Mouse (Mus musculus) gastrocnemius, adult 18-20 months (tissue): ENCODE results near the gene Fgfr2. TPM values are rescaled to one million over a fixed set of nuclear protein-coding genes. Genes with fewer than 3 reads are reported as not detected.

ENCODE experiments used
- DNase-seq: peaks from one replicate; pipeline ENCODE4 v3.0.0; 2021; ENCODE audit warnings: low spot score
- total RNA-seq, 2 experiments: library from RNA; stranded (reverse); gene quantifications; 2 replicates each; pipeline ENCODE4 v1.2.3; 2021

Fgfr2 gene
- total RNA-seq, 2 experiments from 2014 or later: 0.43 to 0.88 TPM

- DNase-seq: no peak
Measured at GRCm38 (mm10) chr7:130938005-130938404, 2185.1 kb downstream of the Fgfr2 start.

- DNase-seq: no peak
Measured at GRCm38 (mm10) chr7:130937266-130937841, 2185.8 kb downstream of the Fgfr2 start.

- DNase-seq: peak; percentile 58
Measured at GRCm38 (mm10) chr7:130936472-130936951, 2186.6 kb downstream of the Fgfr2 start.

GRCm38 (mm10) chr7:130935793-130936471, 2187.2 kb downstream of the Fgfr2 start, which contains the start of gene Htra1:
Gene Htra1, plus strand, starts transcription at chr7:130936111.
- peak; percentile 84 for DNase-seq

DNA sequence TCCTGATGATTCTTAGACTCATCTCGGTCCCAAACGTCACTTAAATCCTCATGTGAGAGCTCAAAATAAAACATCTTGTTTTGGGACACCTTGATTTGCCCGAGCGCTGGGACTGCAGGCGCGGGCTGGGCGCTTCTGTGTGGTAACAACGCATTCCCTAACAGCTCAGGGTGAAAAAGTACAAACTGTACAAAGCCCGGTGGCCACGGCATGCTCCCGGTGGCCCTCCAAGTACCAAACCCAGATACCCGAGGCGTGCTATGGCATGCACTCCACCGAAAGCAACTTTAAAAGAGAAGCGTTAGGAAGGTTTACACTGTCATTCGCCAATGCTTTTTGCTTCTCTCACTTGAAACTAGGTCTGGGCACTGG, 2187.7 kb downstream of the Fgfr2 start:
- DNase-seq: no peak

DNA sequence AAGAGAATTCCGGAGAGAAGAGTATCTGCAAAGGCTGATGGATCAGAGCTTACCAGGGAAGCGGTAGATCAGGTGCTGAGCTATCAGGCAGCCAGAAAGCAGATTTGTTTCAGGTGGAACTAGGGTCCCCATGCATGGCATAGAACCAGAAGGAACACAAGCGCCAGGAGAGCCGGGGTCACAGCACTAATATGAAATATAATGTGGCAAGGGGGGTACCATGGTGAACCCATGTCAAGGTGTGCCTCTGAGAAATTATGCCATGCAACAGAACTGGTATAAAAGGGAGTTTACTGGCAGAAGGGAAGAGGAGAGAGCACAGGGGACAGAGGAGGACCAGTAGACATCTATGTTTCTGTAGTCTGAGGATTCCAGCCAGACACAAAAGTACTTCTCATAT, 2188.5 kb downstream of the Fgfr2 start:
- no peak for DNase-seq

DNA sequence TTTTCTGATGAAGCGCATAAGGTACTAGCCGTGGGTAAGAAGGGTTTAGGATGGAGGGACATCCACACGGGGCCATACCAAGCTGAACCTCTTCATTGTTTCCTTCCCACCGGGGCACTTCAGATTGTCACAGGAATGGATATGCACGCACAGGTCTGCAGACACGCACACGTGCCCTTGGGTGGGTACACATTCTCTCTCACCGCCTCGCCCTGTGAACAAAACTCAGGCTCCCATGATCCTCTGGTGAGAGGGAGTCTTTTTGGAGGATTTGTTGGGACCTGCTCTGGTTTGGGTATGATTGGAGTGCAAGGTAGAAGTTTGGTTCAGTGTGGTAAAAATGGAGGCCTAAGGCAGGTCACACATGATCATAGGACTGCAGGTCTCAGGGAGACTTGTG, 2190.2 kb downstream of the Fgfr2 start:
- no peak for DNase-seq

DNA sequence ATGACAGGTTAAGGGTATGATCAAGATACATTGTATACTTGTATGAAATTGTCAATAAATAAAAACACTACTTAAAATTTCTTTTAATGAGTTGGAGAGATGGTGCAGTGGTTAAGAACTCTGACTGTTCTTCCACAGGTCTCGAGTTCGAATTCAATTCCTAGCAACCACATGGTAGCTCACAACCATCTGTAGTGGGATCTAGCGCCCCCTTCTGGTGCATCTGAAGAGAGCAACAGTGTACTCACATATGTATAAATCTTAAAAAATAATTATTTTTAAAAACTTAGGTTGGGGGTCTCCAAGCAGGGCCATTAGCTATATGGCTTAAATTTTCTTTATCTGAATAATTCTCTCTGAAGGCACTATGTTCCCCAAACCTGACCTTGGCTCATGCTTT, 2192.7 kb downstream of the Fgfr2 start:
- no peak for DNase-seq

GRCm38 (mm10) chr7:130922981-130923731, 2200.0 kb downstream of the Fgfr2 start:
- DNase-seq: no peak

DNA sequence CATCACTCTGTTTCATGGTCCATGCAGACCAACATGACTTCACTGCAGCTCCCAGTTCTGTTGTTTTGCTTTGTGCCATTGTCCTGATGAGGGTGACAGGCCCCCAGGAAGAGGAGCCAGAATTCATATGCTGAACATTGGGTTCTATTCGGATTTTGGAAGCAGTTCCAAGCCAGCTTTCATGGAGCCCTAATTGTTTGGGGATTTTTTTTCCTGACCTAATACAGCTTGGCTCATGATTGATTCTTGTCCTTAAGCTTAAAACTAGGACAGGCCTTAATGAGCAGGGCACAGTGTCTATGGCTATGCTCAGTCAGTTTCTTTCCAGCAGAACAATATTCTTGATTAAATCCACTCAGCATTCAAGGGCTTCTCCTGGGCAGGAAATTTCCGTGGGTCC, 2204.9 kb downstream of the Fgfr2 start:
- DNase-seq: no peak

DNA sequence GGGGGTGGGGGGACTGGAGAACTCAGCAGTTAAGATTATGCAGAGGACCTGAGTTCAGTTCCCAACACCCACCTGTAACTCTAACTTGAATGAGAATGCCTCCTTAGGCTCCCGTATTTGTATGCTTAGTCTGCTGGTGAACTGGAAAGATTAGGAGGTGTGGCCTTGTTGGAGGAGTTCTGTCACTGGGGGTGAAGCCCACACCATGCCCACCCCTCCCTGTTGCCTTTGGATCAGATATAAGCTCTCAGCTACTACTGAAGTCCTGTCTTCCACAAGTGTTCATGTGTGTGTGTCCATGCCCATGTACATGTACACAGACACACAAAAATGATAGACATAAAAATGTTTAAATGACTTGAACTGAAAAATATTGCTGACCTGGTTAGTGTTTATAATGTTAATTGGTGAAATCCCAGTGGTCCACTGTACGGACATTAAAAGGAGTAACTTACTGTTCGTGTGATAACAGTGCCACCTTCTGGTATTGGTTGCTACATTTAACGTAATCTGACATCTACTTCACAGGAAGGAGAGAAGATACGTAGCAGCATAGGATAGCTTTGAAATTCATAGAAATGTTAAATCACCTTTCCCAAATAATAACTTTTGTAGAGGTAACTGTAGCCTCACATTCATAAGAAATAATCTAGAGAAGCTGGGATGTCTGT, 2208.3 kb downstream of the Fgfr2 start:
- DNase-seq: peak; percentile 57

GRCm38 (mm10) chr7:130910841-130911240, 2212.3 kb downstream of the Fgfr2 start:
- no peak for DNase-seq

- DNase-seq: no peak
Measured at GRCm38 (mm10) chr7:130904571-130905365, 2218.4 kb downstream of the Fgfr2 start.

DNA sequence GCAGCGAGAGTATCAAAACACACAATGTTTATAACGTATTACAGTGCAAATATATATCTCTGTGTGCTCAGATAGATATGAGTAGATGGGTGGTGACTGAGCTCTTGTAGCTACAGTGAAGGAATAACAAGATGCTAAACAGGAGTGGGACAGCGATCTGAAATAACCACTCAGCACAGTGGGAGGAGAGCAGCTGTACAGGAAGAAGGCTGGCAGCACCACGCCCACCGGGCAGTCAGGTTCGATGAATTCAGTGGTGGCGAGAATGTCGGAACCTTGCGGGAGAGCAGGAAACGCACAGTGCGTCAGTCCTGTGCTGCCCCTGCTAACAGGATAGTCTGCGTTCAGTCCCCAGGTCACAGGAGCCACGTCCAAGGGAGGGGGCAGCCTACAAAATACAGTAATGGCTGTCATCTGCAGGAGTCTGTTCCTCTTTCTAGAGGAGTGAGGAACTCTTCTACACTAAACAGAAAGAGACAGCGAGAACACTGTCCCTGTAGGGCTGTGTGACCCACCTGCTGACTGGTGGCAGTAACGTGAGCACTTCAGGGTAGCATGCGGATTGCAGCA, 2219.6 kb downstream of the Fgfr2 start:
- no peak for DNase-seq

GRCm38 (mm10) chr7:130902929-130903328, 2220.2 kb downstream of the Fgfr2 start:
- DNase-seq: no peak

DNA sequence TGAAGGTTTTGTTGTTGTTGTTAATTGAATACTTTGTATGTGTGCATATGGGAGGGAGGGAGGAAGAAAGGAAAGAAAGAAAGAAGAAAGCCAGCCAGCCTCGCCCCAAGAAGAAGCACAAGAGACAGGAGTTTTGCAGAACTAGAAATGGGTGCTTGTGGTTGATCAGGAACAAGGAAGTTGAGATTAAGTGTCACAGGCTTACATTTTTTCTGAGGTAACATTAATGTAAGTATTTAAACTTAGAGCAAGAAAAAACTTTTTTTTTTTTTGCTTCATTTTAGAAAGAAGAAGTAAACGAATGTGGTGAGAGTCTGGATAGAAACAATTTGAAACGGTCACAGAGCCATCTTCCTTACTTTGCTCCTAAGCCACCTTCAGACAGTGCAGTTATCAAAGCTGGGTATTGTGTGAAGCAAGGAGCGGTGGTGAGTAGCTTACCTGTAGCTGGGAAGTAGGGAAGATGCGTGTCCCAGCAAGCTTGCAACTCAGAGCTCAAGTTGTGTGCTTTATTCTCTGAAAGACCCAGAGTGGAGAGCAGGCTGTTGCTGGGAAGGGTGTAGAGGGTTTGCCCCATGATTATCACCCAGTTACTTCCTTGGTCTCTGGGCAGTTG, 2222.8 kb downstream of the Fgfr2 start:
- no peak for DNase-seq

DNA sequence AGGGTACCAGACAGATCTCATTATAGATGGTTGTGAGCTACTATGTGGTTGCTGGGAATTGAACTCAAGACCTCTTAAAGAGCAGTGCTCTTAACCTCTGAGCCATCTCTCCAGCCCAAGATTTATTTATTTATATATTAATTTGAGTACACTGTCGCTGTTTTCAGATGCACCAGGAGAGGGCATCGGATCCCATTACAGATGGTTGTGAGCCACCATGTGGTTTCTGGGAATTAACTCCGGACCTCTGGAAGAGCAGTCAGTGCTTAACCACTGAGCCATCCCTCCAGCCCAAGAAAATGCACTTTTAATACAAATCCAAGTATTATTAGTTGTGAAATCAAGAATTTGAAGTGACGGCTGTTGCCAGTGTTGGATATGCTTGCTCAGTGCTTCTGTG, 2224.8 kb downstream of the Fgfr2 start:
- no peak for DNase-seq

DNA sequence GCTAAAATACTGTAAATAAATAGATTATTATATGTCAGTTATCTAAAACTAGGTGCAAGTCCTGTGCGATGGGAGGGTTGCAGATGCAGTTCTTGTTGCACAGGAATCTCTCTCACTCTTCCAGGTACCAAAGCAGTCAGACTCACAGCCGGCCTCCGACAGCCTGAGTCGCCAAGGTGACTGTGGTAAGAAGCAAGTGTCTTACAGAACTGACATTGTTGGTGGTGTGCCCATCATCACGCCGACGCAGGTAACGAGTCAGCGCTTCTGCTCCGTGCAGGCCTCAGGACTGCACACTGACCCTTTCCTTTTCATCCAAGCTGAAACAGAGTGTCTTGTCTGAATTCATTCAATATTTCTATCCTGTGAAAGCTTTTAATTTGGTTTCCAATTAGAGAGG, 2225.9 kb downstream of the Fgfr2 start:
- no peak for DNase-seq

GRCm38 (mm10) chr7:130896064-130896463, 2227.1 kb downstream of the Fgfr2 start:
- no peak for DNase-seq

DNA sequence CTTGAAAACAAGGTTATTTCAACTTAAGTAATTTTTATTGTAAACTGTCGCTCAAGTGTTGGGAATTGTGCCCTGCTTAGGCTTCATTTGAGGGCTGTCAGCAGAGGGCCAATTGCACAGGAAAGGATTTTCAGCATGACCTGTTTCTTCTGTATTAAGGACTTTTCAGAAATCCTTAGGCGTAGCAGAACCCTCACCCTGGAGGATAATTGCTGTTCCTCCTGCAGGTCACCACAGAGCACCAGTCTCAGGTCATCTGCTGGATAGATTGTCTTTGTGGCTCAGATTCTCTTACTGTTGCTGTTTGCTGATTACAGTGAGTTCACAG, 2227.6 kb downstream of the Fgfr2 start:
- no peak for DNase-seq
